Mouse (Mus musculus): Measurements from ENCODE around the gene Pitpnm2. TPM values are rescaled to one million over a fixed set of nuclear protein-coding genes. Genes with fewer than 3 reads are reported as not detected.

Pitpnm2 gene
- polyA plus RNA-seq, 1 experiment = 17.3 TPM

DNA sequence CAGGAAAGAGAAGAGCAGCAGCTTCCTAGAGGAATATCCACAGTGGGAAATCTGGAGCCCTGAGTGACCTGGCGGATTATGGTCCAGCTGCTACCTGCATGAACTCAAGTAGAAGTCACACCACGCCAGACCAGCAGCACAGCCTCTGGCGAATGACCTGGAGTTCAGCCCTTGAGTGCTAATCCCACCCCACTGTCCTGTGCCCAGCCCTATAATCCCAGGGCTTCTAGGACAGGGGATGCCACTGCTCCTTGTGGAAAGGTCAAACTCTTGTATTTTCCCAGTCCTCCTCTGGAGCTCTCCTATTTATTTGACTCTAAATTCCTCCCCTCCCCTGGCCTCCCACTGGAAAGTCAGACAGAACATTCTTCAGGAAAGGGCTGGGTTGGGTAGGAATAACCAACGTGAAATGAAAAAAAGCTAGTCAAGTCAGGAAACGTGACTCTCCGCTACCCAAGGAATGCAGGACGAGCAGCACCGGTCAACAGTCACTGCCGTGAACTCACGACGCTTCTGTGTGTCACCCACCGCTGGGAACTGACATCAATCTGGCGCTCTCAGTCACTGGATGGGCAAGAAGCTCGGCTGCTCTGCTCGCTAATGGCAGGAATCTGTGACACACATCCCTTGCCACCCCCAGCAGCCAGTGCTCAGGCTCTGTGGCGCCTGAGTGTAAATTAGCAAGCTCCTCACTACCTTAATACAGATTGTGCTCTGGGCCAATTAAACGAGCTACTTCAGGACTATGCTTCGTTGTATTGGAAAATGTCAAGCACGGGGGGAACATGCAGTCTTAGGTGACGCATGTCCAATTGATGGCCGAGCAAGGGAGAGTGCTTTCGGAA lies 8.5 kb downstream of the Pitpnm2 start:
- peak; percentile 73 for DNase-seq
- TF ChIP-seq CTCF (conservative IDR thresholded peaks at IDR 0.05; ENCODE audit: insufficient read depth, insufficient read length, low read depth, low read length) = no peak
- no peak for TF ChIP-seq POLR2A (IDR thresholded peaks at IDR 0.05; ENCODE audit: low read depth, low read length)
- Histone ChIP-seq H3K27ac (ENCODE audit: insufficient read depth, low read depth, low read length) (no peak overlapping the region), H3K27me3 (replicated peaks; ENCODE audit: control insufficient read depth, insufficient read depth, low read length) (no peaks in the 10 kb centered on the region), H3K4me1 (ENCODE audit: control insufficient read depth, insufficient read depth, low read length) (peaks cover 8% of the 10 kb centered on the region), H3K36me3 (ENCODE audit: control insufficient read depth, insufficient read depth, low read length) (no peaks in the 10 kb centered on the region), H3K4me3 (ENCODE audit: insufficient read depth, low read depth, low read length) (no peak overlapping the region)
- 42% methylated on average over 22 of the region's 22 CpGs for WGBS

DNA sequence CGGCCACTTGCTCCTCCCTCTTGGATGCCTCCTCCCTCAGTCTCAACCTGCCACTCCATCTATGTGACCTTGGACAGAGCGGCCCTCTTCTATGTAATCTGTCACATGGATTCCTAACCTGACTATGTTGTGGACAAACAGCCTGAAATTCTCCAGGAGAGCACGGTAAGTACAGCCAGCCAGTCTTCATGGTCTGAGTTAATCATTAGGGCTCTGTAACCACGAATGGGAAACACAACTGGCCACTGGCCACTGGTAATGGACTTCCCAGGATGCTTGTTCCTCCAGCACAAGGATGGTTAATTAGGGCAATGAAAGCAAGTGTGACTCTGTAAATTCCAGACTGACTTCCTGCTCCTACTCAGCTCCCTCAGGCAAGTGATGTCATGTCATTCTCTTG lies 13.4 kb downstream of the Pitpnm2 start:
- no peaks in the 10 kb centered on the region for H3K27me3 ChIP-seq (replicated peaks; ENCODE audit: control insufficient read depth, insufficient read depth, low read length)
- H3K4me3 ChIP-seq (ENCODE audit: insufficient read depth, low read depth, low read length) = no peak overlapping the region
- no peaks in the 10 kb centered on the region for H3K36me3 ChIP-seq (ENCODE audit: control insufficient read depth, insufficient read depth, low read length)
- peaks cover 9% of the 10 kb centered on the region for H3K4me1 ChIP-seq (ENCODE audit: control insufficient read depth, insufficient read depth, low read length)
- H3K27ac ChIP-seq (ENCODE audit: insufficient read depth, low read depth, low read length) = peak overlapping the region; percentile 39; the same call in 1 of the 2 replicates
- TF ChIP-seq CTCF (conservative IDR thresholded peaks at IDR 0.05; ENCODE audit: insufficient read depth, insufficient read length, low read depth, low read length) = no peak
- TF ChIP-seq POLR2A (IDR thresholded peaks at IDR 0.05; ENCODE audit: low read depth, low read length) = no peak
- 31% methylated on average over 4 of the region's 4 CpGs for WGBS
- peak; percentile 94 for DNase-seq

- Histone ChIP-seq H3K27ac (ENCODE audit: insufficient read depth, low read depth, low read length) (no peak overlapping the region), H3K27me3 (replicated peaks; ENCODE audit: control insufficient read depth, insufficient read depth, low read length) (no peaks in the 10 kb centered on the region), H3K4me3 (ENCODE audit: insufficient read depth, low read depth, low read length) (no peak overlapping the region), H3K4me1 (ENCODE audit: control insufficient read depth, insufficient read depth, low read length) (peaks cover 8% of the 10 kb centered on the region), H3K36me3 (ENCODE audit: control insufficient read depth, insufficient read depth, low read length) (no peaks in the 10 kb centered on the region)
- TF ChIP-seq POLR2A (IDR thresholded peaks at IDR 0.05; ENCODE audit: low read depth, low read length) (no peak), CTCF (conservative IDR thresholded peaks at IDR 0.05; ENCODE audit: insufficient read depth, insufficient read length, low read depth, low read length) (no peak)
- WGBS = 95% methylated on average over 6 of the region's 6 CpGs
- DNase-seq = no peak
Measured at GRCm38 (mm10) chr5:124234778-124235177, 14.8 kb downstream of the Pitpnm2 start.

DNA sequence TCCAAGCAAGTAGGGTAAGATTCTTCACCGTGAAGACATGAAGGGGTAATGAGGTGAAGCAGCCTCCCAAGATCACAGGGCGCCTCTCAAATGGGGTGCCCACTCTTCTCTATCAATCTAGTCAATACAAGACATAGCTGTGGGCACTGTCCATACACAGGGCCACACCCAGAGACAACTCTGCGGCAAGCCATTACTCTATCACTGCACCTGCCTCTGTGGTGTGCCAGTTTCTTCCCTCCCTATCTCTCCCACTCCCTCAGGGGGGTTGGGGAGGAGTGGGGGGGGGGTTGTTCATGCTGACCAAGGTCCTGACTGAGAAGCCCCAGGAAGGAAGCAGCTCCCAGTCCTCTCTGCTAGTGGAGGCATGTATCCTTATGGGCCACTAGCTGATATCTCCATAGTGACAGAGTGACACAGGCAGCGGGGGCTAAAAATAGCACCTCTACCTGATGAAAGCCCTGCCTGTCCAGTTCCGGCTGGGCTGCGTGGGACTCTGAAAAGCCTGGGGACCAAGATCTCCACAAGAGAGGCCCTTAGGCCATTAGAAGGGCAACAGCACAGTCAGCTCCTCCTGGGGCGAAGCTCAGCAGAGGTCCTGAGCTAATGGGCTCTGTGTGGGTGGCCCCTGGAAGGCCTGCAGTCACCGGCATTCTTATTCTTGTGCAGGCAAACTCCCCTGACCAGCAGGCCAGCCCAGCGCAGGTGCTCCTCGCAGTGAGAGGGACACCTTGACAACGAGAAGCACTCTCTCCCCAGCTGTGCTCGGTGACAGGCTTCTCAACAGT lies 15.5 kb downstream of the Pitpnm2 start:
- Histone ChIP-seq H3K4me1 (ENCODE audit: control insufficient read depth, insufficient read depth, low read length) (peaks cover 8% of the 10 kb centered on the region), H3K36me3 (ENCODE audit: control insufficient read depth, insufficient read depth, low read length) (no peaks in the 10 kb centered on the region), H3K27me3 (replicated peaks; ENCODE audit: control insufficient read depth, insufficient read depth, low read length) (no peaks in the 10 kb centered on the region), H3K27ac (ENCODE audit: insufficient read depth, low read depth, low read length) (no peak overlapping the region), H3K4me3 (ENCODE audit: insufficient read depth, low read depth, low read length) (no peak overlapping the region)
- no peak for TF ChIP-seq CTCF (conservative IDR thresholded peaks at IDR 0.05; ENCODE audit: insufficient read depth, insufficient read length, low read depth, low read length)
- no peak for TF ChIP-seq POLR2A (IDR thresholded peaks at IDR 0.05; ENCODE audit: low read depth, low read length)
- WGBS = 52% methylated on average over 12 of the region's 12 CpGs
- peak; percentile 34 for DNase-seq

- no peak for DNase-seq
- Histone ChIP-seq H3K4me3 (ENCODE audit: insufficient read depth, low read depth, low read length) (no peak overlapping the region), H3K36me3 (ENCODE audit: control insufficient read depth, insufficient read depth, low read length) (no peaks in the 10 kb centered on the region), H3K27ac (ENCODE audit: insufficient read depth, low read depth, low read length) (no peak overlapping the region), H3K4me1 (ENCODE audit: control insufficient read depth, insufficient read depth, low read length) (peaks cover 8% of the 10 kb centered on the region), H3K27me3 (replicated peaks; ENCODE audit: control insufficient read depth, insufficient read depth, low read length) (no peaks in the 10 kb centered on the region)
- TF ChIP-seq POLR2A (IDR thresholded peaks at IDR 0.05; ENCODE audit: low read depth, low read length) = no peak
- TF ChIP-seq CTCF (conservative IDR thresholded peaks at IDR 0.05; ENCODE audit: insufficient read depth, insufficient read length, low read depth, low read length) = no peak
- 55% methylated on average over 8 of the region's 8 CpGs for WGBS
Measured at GRCm38 (mm10) chr5:124233144-124233465, 16.5 kb downstream of the Pitpnm2 start.

DNA sequence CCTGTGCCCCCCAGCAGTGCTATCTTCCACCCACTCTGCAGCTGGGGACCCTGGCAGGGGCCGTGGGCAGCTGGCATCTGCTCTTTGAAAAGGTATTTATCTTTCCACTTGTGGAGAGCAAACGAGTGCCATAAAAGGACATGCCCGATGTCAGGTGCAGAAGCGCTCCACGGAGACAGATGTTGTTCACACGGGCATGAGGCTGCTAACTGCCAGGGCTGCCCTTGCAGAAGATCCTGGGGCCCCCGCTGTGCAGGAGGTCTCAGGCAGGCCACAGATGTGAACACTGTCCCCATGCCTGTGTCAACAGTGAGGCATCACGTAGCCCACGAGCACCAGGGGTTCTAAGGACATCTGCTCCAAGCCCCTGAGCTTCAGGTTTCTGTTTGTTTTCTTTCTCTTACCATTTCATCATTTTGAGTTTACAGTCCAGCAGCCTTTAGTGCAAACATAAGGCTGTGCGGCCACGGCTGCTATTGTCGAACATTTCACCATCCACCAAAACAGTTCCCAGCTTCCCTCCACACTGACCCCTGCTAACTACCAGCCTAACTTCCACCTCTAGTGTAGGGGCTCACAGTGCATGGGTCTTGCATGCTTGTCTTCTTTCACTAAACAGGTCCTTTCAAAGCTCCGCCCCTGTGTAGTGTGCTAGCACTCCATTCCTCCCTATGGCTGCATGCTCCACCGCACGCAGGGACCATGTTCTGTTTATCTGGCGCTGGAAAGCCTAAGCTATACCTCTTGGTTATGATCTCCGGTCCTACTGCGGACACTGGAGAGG lies 17.0 kb downstream of the Pitpnm2 start:
- Histone ChIP-seq H3K4me1 (ENCODE audit: control insufficient read depth, insufficient read depth, low read length) (peaks cover 8% of the 10 kb centered on the region), H3K27ac (ENCODE audit: insufficient read depth, low read depth, low read length) (no peak overlapping the region), H3K4me3 (ENCODE audit: insufficient read depth, low read depth, low read length) (no peak overlapping the region), H3K27me3 (replicated peaks; ENCODE audit: control insufficient read depth, insufficient read depth, low read length) (no peaks in the 10 kb centered on the region), H3K36me3 (ENCODE audit: control insufficient read depth, insufficient read depth, low read length) (no peaks in the 10 kb centered on the region)
- WGBS = 52% methylated on average over 18 of the region's 18 CpGs
- no peak for DNase-seq
- TF ChIP-seq CTCF (conservative IDR thresholded peaks at IDR 0.05; ENCODE audit: insufficient read depth, insufficient read length, low read depth, low read length) (no peak), POLR2A (IDR thresholded peaks at IDR 0.05; ENCODE audit: low read depth, low read length) (no peak)
